Mouse (Mus musculus) A20 (cell line): Measurements from ENCODE around the gene Tmcc3.
"Not testable (repeated sequence)": the region's sequence is repeated elsewhere in the genome, so short reads cannot be mapped to it uniquely, and the experiment has no call there.

Experiments used
- DNase-seq: peaks from one replicate; pipeline ENCODE4 v3.0.0-alpha.2; 2011; ENCODE audit warnings: low read depth, low spot score

Gene Tmcc3

DNA sequence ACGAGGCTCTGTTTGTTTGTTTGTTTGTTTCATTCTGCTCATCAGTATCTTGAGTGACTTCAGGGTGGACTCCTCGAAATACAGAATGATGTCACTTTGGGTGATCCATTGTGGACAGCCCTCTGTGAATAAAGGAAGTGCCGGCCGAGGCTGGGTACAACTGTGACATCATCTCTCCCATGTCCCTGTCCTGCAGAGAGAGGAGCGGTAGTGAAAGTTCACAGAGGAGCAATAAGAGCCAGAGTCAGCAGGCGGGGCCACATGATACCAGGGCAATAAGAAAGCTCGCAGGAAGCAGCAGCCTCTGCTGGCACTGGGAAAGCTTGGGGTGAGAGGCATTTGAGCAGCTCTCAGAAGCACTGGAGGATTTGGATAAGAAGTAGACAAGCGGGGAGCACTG, 264.2 kb downstream of the Tmcc3 start:
- no peak for DNase-seq

GRCm38 (mm10) chr10:94578870-94579269, 267.1 kb downstream of the Tmcc3 start:
- no peak for DNase-seq

- no peak for DNase-seq
Measured at GRCm38 (mm10) chr10:94581384-94581783, 269.6 kb downstream of the Tmcc3 start.

DNA sequence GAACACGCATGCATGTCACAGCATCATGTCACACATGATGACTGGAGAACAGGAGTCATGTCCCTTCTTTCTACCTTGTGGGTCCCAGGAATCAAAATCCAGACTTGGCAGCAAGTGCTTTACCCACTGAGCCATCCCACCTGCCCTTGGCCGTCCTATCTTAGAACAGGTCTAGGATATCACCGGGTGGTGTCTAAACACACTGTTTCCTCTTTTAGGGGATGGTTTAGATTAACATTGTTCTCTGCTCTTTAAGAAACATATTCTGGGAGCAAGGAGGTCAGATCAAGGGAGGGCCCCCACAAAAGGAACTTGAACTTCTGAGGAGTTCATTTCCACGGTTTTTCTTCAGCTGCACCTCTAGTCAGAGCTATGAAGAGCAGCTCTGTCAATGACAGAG, 272.0 kb downstream of the Tmcc3 start:
- DNase-seq: no peak

DNA sequence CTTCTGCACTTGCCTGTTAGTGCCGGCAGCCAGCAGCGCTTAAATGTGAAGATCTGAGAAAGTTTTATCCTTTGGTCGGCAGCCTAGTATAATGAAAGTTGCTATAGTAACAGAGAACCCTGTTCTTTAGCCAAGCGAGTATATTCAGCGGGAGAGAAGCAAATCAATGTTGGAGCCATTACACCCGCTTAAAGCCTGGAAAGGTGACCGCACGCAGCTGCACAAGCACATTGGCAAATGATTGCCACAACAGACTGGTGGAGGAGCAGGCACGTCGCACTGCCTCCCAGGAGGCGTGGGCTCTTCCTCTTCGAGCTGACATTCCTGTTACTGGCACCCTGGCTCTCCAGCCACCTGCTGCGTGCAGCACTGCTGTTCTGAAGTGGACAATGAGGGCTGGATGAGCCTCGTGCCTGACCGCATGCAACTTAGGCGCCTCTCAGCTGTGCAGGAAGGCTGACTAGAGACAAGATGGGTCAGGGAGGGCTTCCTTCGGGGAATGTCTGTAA, 273.2 kb downstream of the Tmcc3 start:
- DNase-seq: no peak

DNA sequence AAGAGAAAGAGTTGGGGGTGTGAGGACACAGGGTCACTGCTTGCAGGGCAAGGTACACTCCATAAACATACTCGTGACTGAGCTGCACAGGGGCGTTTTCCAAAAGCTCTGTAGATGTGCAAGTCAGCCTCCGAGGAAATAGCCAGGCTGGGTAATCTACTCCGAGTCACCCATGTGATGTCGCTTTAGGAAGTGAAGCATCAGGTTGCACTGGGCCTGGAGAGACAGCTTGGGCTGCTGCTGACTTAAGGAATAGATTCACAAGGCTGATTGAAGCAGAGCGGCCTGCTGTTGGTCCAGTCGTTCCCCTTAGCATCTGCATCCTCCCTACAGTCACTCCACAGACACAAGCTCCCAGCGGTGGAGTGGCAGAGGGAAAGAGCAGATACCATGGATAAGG, 274.1 kb downstream of the Tmcc3 start:
- no peak for DNase-seq

DNA sequence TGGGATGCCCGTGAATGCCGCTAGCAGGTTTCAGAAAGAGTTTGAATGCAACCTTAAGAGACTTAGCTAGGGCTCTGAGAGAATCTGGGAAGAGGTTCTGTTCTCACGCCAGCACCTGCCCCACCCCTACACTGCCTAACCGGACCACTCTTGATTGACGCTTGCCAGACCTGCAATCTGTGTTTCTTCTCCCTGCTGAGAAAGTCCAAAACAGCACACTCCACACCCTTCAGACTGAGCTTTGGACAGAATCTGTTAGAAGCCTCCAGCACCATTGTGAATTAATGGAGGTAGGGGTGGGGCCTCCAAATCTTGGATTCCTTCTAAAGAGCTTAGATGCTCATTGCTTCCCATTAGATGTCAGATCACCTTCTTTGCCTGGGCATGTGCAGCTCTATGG, 277.2 kb downstream of the Tmcc3 start:
- no peak for DNase-seq

GRCm38 (mm10) chr10:94595705-94596104, 284.0 kb downstream of the Tmcc3 start:
- DNase-seq: no peak

DNA sequence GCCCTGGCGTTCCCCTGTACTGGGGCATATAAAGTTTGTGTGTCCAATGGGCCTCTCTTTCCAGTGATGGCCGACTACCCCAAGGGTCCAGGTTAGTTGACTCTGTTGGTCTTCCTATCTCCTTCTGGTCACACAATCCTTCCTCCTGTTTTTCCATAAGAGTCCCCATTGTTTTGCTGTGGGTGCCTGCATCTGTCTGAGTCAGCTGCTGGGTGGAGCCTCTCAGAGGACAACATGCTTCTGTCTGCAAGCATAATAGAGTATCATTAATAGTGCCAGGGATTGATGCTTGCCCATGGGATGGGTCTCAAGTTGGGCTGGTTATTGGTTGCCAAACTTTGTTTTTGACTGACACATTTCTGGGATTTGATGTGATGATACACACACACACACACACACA, 288.1 kb downstream of the Tmcc3 start:
- DNase-seq: not testable (repeated sequence)

DNA sequence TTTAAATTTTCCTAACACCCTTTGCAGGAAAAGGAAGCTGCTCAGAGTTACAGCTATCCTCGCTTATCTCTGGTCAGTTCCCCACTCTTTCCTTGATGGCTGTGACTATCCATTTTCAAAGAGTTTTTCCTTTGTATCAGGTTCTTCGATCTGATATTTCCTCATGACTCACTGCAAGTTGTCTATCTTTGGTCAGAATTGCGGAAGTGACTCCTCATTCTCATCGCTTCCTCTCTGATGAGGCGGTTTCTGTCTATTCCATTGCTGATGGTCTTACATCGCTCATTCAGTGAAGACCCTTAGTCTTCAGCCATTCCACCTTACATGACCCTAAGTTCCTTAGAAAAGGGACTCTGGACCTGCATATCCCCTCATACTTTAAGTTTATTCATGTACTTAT, 289.3 kb downstream of the Tmcc3 start:
- no peak for DNase-seq

DNA sequence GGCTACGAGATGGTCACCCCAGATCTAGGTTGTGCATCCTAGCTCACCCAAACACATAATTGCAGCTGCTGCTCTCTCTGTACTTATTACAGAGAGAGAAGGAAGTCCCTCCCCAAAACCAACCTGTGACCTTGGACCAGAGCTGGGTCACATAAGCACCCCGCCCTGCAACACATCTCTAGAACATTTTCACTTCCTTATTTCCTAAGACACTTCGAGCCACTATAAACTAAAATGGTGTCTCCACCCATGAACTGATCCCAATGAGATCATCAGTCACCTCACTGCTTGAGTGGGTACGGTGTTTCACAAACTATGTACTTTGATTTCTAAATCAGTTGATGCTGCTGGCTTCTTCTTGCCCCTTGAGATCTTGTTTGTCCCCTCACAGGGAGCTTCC, 293.7 kb downstream of the Tmcc3 start:
- DNase-seq: peak; percentile 81

DNA sequence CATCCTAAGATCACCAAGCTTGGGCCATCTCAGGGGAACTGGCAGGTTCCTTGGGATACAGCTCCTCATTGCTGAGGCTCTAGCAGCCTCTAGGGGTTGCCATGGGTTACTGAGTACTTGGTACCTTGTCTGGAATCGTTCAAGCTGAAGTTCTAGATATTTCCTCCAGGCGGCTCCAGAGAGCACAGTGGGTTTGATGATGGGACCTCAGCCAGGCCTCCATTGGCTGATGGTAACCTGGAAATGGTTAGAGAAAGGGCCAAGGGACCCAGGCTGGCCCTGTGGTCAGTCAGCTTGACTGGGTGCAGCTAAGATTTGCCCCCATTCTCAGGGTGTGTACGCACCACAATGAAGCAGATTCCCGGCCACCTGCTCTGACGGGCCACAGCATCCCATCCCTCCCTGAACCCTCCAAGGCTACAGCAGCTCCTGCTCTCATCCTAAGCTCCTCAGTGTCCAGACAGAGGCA, 297.6 kb downstream of the Tmcc3 start:
- peak; percentile 69 for DNase-seq

GRCm38 (mm10) chr10:94611228-94611968, 299.6 kb downstream of the Tmcc3 start:
- DNase-seq: no peak

DNA sequence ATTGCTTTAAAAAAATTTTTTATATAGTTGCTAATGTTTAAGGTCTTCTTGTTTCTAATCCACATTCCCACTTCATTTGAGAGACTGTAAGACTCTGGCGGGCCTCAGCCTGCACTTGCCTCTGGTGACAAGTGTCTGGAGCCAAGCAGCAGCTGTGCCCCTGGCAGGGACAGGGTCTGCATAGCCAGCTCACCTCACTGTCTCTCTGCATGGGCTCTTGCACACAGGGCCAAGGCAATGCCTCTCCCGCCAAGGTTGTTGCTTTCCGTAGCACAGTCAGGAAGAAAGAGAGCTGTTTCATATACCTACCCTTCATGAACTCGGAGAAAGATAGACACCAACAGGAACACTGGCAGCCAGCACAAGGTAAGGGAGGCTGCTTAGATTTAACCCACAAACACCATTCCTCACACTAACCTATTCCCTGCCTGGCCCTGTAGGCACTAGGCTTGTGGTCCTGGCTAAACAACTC, 300.3 kb downstream of the Tmcc3 start:
- no peak for DNase-seq

GRCm38 (mm10) chr10:94619586-94619985, 307.8 kb downstream of the Tmcc3 start:
- no peak for DNase-seq

GRCm38 (mm10) chr10:94620561-94620960, 308.8 kb downstream of the Tmcc3 start:
- DNase-seq: no peak

DNA sequence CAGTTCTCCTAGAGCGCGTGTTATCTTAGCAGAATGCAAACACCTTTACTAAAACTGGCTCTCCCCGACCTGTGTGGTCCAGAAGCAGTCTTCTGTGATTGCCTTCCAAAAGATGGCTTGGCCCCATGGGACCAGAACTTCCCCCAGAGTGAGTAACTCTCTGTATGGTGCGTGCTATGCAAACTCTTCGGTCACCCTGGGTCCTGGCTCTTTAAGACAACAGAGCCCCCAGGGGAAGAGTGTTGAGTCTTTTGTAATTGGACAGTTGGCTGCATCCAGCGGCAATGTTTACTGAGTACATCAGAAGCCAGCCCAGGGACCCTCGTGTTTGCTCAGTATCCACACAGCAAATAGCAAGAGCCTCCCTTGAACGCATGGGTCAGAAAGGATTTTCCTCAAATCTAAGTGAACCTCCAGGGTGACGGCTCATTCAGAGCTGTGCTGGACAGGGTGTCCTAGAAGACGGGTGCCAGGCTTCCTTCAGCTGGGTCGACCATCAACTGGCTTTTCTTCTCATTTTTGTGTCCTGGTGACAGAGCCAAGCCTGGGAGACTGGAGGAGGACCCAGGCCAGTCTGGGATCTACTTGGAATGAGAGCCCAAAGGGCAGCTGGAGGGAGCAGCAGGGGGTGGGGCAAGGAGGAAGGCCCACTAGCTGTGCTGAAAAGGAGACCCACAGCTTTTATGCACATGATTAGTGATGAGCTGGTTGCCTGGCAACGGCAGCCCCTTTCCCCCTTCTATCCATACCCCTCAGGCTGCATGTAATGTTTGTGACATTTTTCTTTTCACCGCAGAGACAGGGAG, 309.9 kb downstream of the Tmcc3 start:
- peak; percentile 26 for DNase-seq

- no peak for DNase-seq
Measured at GRCm38 (mm10) chr10:94622281-94622680, 310.5 kb downstream of the Tmcc3 start.

- DNase-seq: no peak
Measured at GRCm38 (mm10) chr10:94622828-94623227, 311.1 kb downstream of the Tmcc3 start.

DNA sequence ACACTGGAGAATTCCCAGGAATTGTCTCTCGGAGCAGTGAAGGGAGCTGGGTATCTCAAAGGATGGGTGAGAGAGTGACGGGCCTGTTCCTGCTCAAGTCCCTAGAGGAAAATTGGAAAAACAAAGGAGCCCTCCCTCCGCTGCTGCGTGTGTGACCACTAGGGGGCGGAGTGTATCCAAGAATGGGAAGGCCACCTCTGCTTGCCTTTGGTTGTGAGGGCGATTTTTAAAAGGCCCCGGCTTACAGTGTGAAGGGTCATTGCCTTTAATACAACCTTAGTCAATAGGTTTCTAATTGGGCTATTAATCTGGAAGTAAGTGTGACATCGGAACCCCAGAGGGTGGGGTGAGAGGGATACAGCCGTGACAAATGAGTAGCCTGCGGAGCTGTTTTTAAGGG, 311.9 kb downstream of the Tmcc3 start:
- peak; percentile 59 for DNase-seq

DNA sequence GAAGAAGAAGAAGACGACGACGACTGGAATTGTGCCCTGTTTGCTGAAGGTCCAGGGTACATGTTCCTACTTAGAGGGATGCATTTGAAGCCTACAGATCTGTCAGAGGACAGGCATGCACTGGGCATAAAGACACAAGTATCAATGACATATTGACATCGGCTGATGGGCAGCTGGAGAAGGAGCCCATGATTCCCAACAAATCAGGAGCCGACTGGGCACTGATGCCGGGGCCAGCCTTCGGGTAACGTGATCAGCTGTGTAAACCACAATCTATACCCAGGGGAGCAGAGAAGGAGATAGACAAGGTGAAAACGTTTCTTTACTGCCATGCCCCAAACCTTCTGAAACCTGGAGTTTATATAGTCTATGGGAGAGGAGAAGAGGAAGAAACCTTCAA, 313.3 kb downstream of the Tmcc3 start:
- DNase-seq: no peak

GRCm38 (mm10) chr10:94625606-94626005, 313.9 kb downstream of the Tmcc3 start:
- no peak for DNase-seq
